Mouse (Mus musculus): ENCODE measurements around the gene Ptprn2. TPM values are rescaled to one million over a fixed set of nuclear protein-coding genes. Genes with fewer than 3 reads are reported as not detected.

Gene Ptprn2
- total and polyA plus RNA-seq, 3 experiments, result 0.17 TPM; not detected in 2

DNA sequence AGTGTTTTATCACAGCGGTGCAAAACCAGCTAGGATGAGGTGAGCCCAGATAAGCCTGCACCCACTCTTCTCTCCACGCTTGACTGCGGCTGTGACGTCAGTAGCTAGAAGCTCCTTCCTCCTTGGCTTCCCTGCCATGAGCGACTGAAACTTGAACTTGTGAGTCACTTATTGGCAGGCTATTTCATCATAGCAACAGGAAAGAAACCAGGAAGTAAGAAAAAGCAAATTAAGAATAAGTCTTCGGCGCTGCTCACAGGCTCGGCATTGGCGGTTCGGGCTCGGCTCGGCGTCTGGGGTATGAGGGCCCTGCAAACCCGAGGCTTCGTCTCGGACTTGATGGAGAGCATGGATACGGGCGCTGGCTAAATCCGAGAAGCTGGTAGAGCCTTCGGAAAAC lies 111.5 kb downstream of the Ptprn2 start (continued):
- TF ChIP-seq MEF2A (IDR thresholded peaks at IDR 0.05; ENCODE audit: borderline replicate concordance, low read depth, low read length), result no peak; the same call in 1 of the 2 replicates
- no peak for TF ChIP-seq NRF1 (IDR thresholded peaks at IDR 0.05; ENCODE audit: low read depth, low read length)

DNA sequence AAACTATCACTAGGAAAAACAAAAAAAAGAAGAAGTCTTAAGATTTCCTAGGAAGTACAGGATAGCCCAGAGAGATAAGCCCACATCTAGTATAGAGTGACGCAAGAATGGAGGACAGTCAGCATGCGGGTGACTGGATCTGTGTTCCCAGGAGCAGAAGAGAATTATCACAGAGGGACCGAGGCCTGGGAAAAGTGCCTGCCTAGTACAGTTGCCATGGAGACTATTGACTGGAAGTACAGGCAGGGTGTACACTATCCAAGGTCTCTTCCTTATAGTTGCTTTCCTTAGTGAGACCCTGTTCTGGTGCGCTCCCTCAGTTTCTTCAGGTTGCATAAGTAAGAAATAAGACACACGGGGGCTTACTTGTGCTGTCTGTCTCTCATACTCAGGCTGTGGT lies 112.2 kb downstream of the Ptprn2 start:
- H3K27ac ChIP-seq (ENCODE audit: insufficient read depth, low read depth), result peak overlapping the region; percentile 85
- dilution Hi-C loops (cut with MboI; ENCODE audit: extremely low pct_ligation_motif_present, extremely low pct_unique_long_range_greater_than_20kb, low sequenced_read_pairs) (no loop called here), in situ Hi-C loops (cut with MboI; ENCODE audit: low pct_ligation_motif_present, low pct_unique_long_range_greater_than_20kb, low sequenced_read_pairs) (loop anchor here (10.0 to 25.0 kb wide), 2 partner anchors 63 to 335 kb away; partner anchors contain the start of gene Wdr60)
- H3K9me3 ChIP-seq (replicated peaks; ENCODE audit: low read length), result no peaks in the 10 kb centered on the region
- H3K36me3 ChIP-seq (replicated peaks in 1 of 2; ENCODE audit: control insufficient read depth in 1 of 2, insufficient read depth in 1 of 2, low read length in 1 of 2), result no peaks in the 10 kb centered on the region
- TF ChIP-seq CHD2 (IDR thresholded peaks at IDR 0.05; ENCODE audit: low read length), result no peak
- TF ChIP-seq CHD1 (IDR thresholded peaks at IDR 0.05; ENCODE audit: low read depth, low read length), result no peak; the same call in 1 of the 2 replicates
- TF ChIP-seq UBTF (IDR thresholded peaks at IDR 0.05; ENCODE audit: low read depth, low read length), result no peak
- TF ChIP-seq MEF2A (IDR thresholded peaks at IDR 0.05; ENCODE audit: borderline replicate concordance, low read depth, low read length), result no peak
- no peak for TF ChIP-seq POLR2AphosphoS2 (IDR thresholded peaks at IDR 0.05; ENCODE audit: low read depth, low read length)
- TF ChIP-seq POLR2A (IDR thresholded peaks at IDR 0.05; ENCODE audit: low read depth, low read length), result no peak
- TF ChIP-seq MXI1 (IDR thresholded peaks at IDR 0.05; ENCODE audit: low read depth, low read length), result no peak
- no peak for TF ChIP-seq JUN (IDR thresholded peaks at IDR 0.05; ENCODE audit: insufficient read depth, low read depth, low read length)
- TF ChIP-seq ZNF384 (IDR thresholded peaks at IDR 0.05; ENCODE audit: low read depth, low read length), result no peak
- TF ChIP-seq TCF12 (IDR thresholded peaks at IDR 0.05; ENCODE audit: low read depth, low read length), result no peak
- no peak for TF ChIP-seq EP300 (IDR thresholded peaks at IDR 0.05; ENCODE audit: low read length)
- no peak for TF ChIP-seq JUND (conservative IDR thresholded peaks at IDR 0.05; ENCODE audit: low read depth, low read length)
- TF ChIP-seq E2F4 (IDR thresholded peaks at IDR 0.05; ENCODE audit: insufficient replicate concordance, low read depth, low read length), result no peak
- no peak for TF ChIP-seq MAZ (IDR thresholded peaks at IDR 0.05; ENCODE audit: low read depth, low read length)
- no peak for TF ChIP-seq BHLHE40 (IDR thresholded peaks at IDR 0.05; ENCODE audit: low read depth, low read length)
- DNase-seq (ENCODE audit: extremely low read depth), result peak; percentile 20
- peak overlapping the region; percentile 53 for H3K4me2 ChIP-seq (ENCODE audit: insufficient read depth, low read depth, poor library complexity, severe bottlenecking)
- H3K4me3 ChIP-seq (replicated peaks in 1 of 3; ENCODE audit: low read depth in 2 of 3, low read length in 2 of 3, poor library complexity in 1 of 3), result peak overlapping the region; percentile 36 to 51 (median 50)
- peaks cover 34 to 48% of the 10 kb centered on the region in 2 experiments for H3K4me1 ChIP-seq (ENCODE audit: control insufficient read depth in 1 of 2, insufficient read depth in 2 of 2)
- H3K79me2 ChIP-seq (replicated peaks; ENCODE audit: control insufficient read depth, extremely low read depth, insufficient read depth, poor library complexity, severe bottlenecking), result no peaks in the 10 kb centered on the region
- peak overlapping the region; percentile 88 for H3K9ac ChIP-seq (ENCODE audit: insufficient read depth, low read depth)
- no peaks in the 10 kb centered on the region for H3K27me3 ChIP-seq (replicated peaks)

DNA sequence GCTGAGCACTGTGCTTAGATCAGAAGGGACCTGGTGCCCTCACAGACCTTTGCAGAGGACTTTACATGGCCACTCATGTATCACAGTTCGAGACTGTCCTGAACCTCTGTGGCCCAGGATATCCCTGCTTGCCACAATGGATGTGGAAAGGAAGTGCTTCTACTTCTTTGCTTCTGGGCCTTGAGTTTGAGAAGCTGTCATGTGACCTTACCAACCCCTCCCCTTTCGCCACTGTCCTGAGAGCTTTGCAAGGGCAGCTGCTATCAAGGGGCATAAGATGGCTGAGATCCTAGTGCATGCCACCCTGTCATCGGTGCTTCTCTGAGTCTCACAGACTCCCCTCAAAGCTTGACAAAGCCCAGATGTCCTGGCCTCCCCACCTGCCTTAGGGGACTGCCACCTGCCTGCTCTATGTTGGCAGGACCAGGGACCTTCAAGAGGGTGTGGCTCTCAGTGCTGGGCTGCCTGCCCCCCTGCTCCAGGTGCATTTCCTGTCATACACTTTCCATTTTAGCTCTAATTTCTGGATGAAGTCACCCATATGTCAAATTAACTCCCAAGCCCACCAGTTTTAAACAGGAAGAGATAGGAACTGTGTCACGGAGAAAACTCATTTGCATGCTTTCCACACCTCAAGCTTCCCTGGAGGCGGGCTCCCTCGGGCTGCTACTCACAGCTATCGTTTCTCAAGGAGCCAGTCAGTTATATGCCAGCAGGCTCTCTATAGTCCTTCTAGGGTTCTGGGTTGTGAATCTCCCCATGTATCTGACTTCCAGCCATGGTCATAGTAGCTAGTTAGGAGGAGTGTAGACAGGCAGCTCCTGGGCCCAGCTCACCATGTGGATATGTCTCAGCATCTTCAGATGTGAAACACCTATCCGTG lies 112.8 kb downstream of the Ptprn2 start:
- Histone ChIP-seq H3K27ac (ENCODE audit: insufficient read depth, low read depth) (peak overlapping the region; percentile 85), H3K4me3 (replicated peaks in 1 of 3; ENCODE audit: low read depth in 2 of 3, low read length in 2 of 3, poor library complexity in 1 of 3) (peak overlapping the region in 1 of 3 experiments; percentile 51), H3K36me3 (replicated peaks in 1 of 2; ENCODE audit: control insufficient read depth in 1 of 2, insufficient read depth in 1 of 2, low read length in 1 of 2) (no peaks in the 10 kb centered on the region), H3K27me3 (replicated peaks) (no peaks in the 10 kb centered on the region), H3K9ac (ENCODE audit: insufficient read depth, low read depth) (peak overlapping the region; percentile 88), H3K4me2 (ENCODE audit: insufficient read depth, low read depth, poor library complexity, severe bottlenecking) (peak overlapping the region; percentile 53), H3K9me3 (replicated peaks; ENCODE audit: low read length) (no peaks in the 10 kb centered on the region), H3K79me2 (replicated peaks; ENCODE audit: control insufficient read depth, extremely low read depth, insufficient read depth, poor library complexity, severe bottlenecking) (no peaks in the 10 kb centered on the region), H3K4me1 (ENCODE audit: control insufficient read depth in 1 of 2, insufficient read depth in 2 of 2) (peaks cover 34 to 48% of the 10 kb centered on the region in 2 experiments)
- TF ChIP-seq POLR2A (IDR thresholded peaks at IDR 0.05; ENCODE audit: low read depth, low read length) (peak; percentile 43; the same call in 1 of the 2 replicates), EP300 (IDR thresholded peaks at IDR 0.05; ENCODE audit: low read length) (no peak), USF2 (conservative IDR thresholded peaks at IDR 0.05; ENCODE audit: low read depth, low read length) (peak; percentile 73), HCFC1 (IDR thresholded peaks at IDR 0.05; ENCODE audit: low read depth, low read length) (no peak), TCF12 (IDR thresholded peaks at IDR 0.05; ENCODE audit: low read depth, low read length) (0 out of 2 replicates have a peak, but pooled peaks have one; percentile 25), USF1 (IDR thresholded peaks at IDR 0.05; ENCODE audit: low read depth, low read length) (peak; percentile 79), JUND (conservative IDR thresholded peaks at IDR 0.05; ENCODE audit: low read depth, low read length) (no peak)
- peak; percentile 33 for DNase-seq (ENCODE audit: extremely low read depth)
- dilution Hi-C loops (cut with MboI; ENCODE audit: extremely low pct_ligation_motif_present, extremely low pct_unique_long_range_greater_than_20kb, low sequenced_read_pairs) (no loop called here), in situ Hi-C loops (cut with MboI; ENCODE audit: low pct_ligation_motif_present, low pct_unique_long_range_greater_than_20kb, low sequenced_read_pairs) (loop anchor here (10.0 to 25.0 kb wide), 2 partner anchors 64 to 336 kb away; partner anchors contain the start of gene Wdr60)
